Mouse (Mus musculus): ENCODE measurements around the gene Sec24b.

DNA sequence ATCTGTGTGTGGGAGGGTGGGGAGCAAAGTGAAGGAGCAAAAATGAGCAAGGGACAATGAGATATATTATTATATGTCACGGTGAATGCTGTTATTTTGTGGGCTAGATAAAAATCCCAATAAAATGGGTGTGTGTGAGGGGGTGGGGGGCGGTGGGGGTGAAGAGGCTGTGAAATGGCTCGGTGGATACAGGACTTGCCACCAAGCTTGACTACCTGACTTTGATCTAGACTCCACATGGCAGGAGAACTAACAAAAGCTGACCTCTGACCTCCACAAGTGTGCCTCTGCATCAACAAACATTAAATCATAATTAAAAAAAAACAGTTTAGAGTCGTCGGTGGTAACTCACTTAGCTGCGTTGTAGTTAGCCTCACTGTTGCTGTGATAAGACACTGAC is 81.8 kb downstream of the Sec24b start:
- no peak for TF ChIP-seq CTCF (conservative IDR thresholded peaks at IDR 0.05; ENCODE audit: insufficient read depth, insufficient read length, low read depth, low read length)
- no peak for TF ChIP-seq POLR2A (IDR thresholded peaks at IDR 0.05; ENCODE audit: low read depth, low read length)

All from kidney, adult 2 months (tissue).